Mouse (Mus musculus): Measurements from ENCODE around the gene Zkscan14. TPM values are rescaled to one million over a fixed set of nuclear protein-coding genes. Genes with fewer than 3 reads are reported as not detected.

The Zkscan14 gene
- polyA plus RNA-seq, 1 experiment = 1.3 TPM

GRCm38 (mm10) chr5:145152690-145153089, 49.0 kb downstream of the Zkscan14 start:
- Histone ChIP-seq H3K4me1 (ENCODE audit: control insufficient read depth) (peaks cover 59% of the 10 kb centered on the region), H3K36me3 (ENCODE audit: control insufficient read depth) (peaks cover 93% of the 10 kb centered on the region), H3K4me3 (replicated peaks) (no peak overlapping the region), H3K9me3 (ENCODE audit: control insufficient read depth, low read length) (no peaks in the 10 kb centered on the region), H3K27me3 (ENCODE audit: control insufficient read depth) (no peaks in the 10 kb centered on the region)
- TF ChIP-seq TAL1 (IDR thresholded peaks at IDR 0.05; ENCODE audit: low read length) (0 out of 3 replicates have a peak, but pooled peaks have one; percentile 7), GATA1 (IDR thresholded peaks at IDR 0.05; ENCODE audit: low read length) (no peak)

GRCm38 (mm10) chr5:145149294-145149693, 52.4 kb downstream of the Zkscan14 start:
- TF ChIP-seq TAL1 (IDR thresholded peaks at IDR 0.05; ENCODE audit: low read length) (no peak), GATA1 (IDR thresholded peaks at IDR 0.05; ENCODE audit: low read length) (no peak)
- H3K9me3 ChIP-seq (ENCODE audit: control insufficient read depth, low read length) = no peaks in the 10 kb centered on the region
- no peaks in the 10 kb centered on the region for H3K27me3 ChIP-seq (ENCODE audit: control insufficient read depth)
- peaks cover 99% of the 10 kb centered on the region for H3K36me3 ChIP-seq (ENCODE audit: control insufficient read depth)
- no peak overlapping the region for H3K4me3 ChIP-seq (replicated peaks)
- H3K4me1 ChIP-seq (ENCODE audit: control insufficient read depth) = peaks cover 58% of the 10 kb centered on the region

- no peak for TF ChIP-seq GATA1 (IDR thresholded peaks at IDR 0.05; ENCODE audit: low read length)
- TF ChIP-seq TAL1 (IDR thresholded peaks at IDR 0.05; ENCODE audit: low read length) = no peak
- Histone ChIP-seq H3K36me3 (ENCODE audit: control insufficient read depth) (peaks cover 99% of the 10 kb centered on the region), H3K4me3 (replicated peaks) (no peak overlapping the region), H3K4me1 (ENCODE audit: control insufficient read depth) (peaks cover 57% of the 10 kb centered on the region), H3K27me3 (ENCODE audit: control insufficient read depth) (no peaks in the 10 kb centered on the region), H3K9me3 (ENCODE audit: control insufficient read depth, low read length) (no peaks in the 10 kb centered on the region)
Observed at GRCm38 (mm10) chr5:145147748-145148147, 53.9 kb downstream of the Zkscan14 start.

Other genes starting within 250 kb of the Zkscan14 start
- 0.01 TPM in 2 replicates for gene Smurf1, start 236.0 kb downstream of the Zkscan14 start, polyA plus RNA-seq (2012)
- not detected in 2 replicates for gene Gm4871, start 169.1 kb downstream of the Zkscan14 start, polyA plus RNA-seq (2012)
- not detected in 2 replicates for gene 1700018F24Rik, start 158.9 kb downstream of the Zkscan14 start, polyA plus RNA-seq (2012)
- gene Arpc1a, start 118.0 kb downstream of the Zkscan14 start, polyA plus RNA-seq (2012) = 2.7 and 3.0 TPM in 2 replicates
- gene Kpna7, start 117.8 kb downstream of the Zkscan14 start, polyA plus RNA-seq (2012) = not detected in 2 replicates
- 5.7 and 6.2 TPM in 2 replicates for gene Arpc1b, start 87.7 kb downstream of the Zkscan14 start, polyA plus RNA-seq (2012)
- gene Pdap1, start 61.6 kb downstream of the Zkscan14 start, polyA plus RNA-seq (2012) = 23.4 and 39.5 TPM in 2 replicates
- 2.2 and 3.0 TPM in 2 replicates for gene Bud31, start 61.5 kb downstream of the Zkscan14 start, polyA plus RNA-seq (2012)
- 1.1 and 1.3 TPM in 2 replicates for gene Ptcd1, start 34.8 kb downstream of the Zkscan14 start, polyA plus RNA-seq (2012)
- 7.8 and 8.9 TPM in 2 replicates for gene Cpsf4, start 34.7 kb downstream of the Zkscan14 start, polyA plus RNA-seq (2012)
- gene Atp5j2, start 9.8 kb downstream of the Zkscan14 start, polyA plus RNA-seq (2012) = 8.3 and 21.1 TPM in 2 replicates
- 0.13 and 0.15 TPM in 2 replicates for gene Zkscan5, start 2.7 kb upstream of the Zkscan14 start, polyA plus RNA-seq (2012)
- gene Zfp655, start 29.8 kb upstream of the Zkscan14 start, polyA plus RNA-seq (2012) = 0.87 and 1.1 TPM in 2 replicates
- 1.3 and 1.7 TPM in 2 replicates for gene Zscan25, start 78.6 kb upstream of the Zkscan14 start, polyA plus RNA-seq (2012)
- not detected in 2 replicates for gene Cyp3a57, start 143.4 kb upstream of the Zkscan14 start, polyA plus RNA-seq (2012)